Mouse (Mus musculus) ES-E14 (cell line): ENCODE results near the gene Dpp9. TPM values are rescaled to one million over a fixed set of nuclear protein-coding genes. Genes with fewer than 3 reads are reported as not detected.

Source experiments
- DNase-seq: peaks from one replicate; pipeline ENCODE4 v3.0.0-alpha.2; 2013; ENCODE audit warnings: low read depth, low spot score
- H3K27ac ChIP-seq: 2 replicates; pipeline ENCODE4 v1.5.1; 2012; ENCODE audit warnings: low read depth, mild to moderate bottlenecking, low read length, moderate library complexity, mixed read lengths; ENCODE audit not compliant: poor library complexity, insufficient read depth, severe bottlenecking
- H3K36me3 ChIP-seq: 2 replicates; pipeline ENCODE4 v1.6.1; 2012; ENCODE audit warnings: mild to moderate bottlenecking, low read length, moderate library complexity, mixed read lengths; ENCODE audit not compliant: control insufficient read depth, poor library complexity, insufficient read depth, severe bottlenecking
- H3K4me1 ChIP-seq, 2 experiments: fragments of 150-350 bp in 1 of 2; sonication (generic) in 1 of 2; 2 replicates each; pipeline ENCODE4 v1.6.1; 2012; ENCODE audit warnings: low read length in 2 of 2, mild to moderate bottlenecking in 1 of 2, mixed read lengths in 1 of 2; ENCODE audit not compliant: control insufficient read depth in 2 of 2, insufficient read depth in 2 of 2, poor library complexity in 1 of 2
- H3K4me3 ChIP-seq, 2 experiments: fragments of 150-350 bp in 1 of 2; sonication (generic) in 1 of 2; 2 replicates each; pipeline ENCODE4 v1.5.1; 2012; ENCODE audit warnings: low read length in 2 of 2, low read depth in 1 of 2, mild to moderate bottlenecking in 1 of 2, mixed read lengths in 1 of 2; ENCODE audit not compliant: insufficient read depth in 1 of 2, poor library complexity in 1 of 2, severe bottlenecking in 1 of 2
- H3K9ac ChIP-seq: 2 replicates; pipeline ENCODE4 v1.6.1; 2012; ENCODE audit warnings: low read depth, mild to moderate bottlenecking, low read length, mixed read lengths; ENCODE audit not compliant: poor library complexity, insufficient read depth, severe bottlenecking
- H3K9me3 ChIP-seq: fragments of 150-350 bp; sonication (generic); 2 replicates; pipeline ENCODE4 v1.6.1; 2012; ENCODE audit warnings: low read depth, mild to moderate bottlenecking, low read length; ENCODE audit not compliant: control insufficient read depth, insufficient read depth
- CHD2 ChIP-seq: IDR thresholded peaks from 2 replicates; pipeline ENCODE4 v1.6.1; 2014; ENCODE audit warnings: mild to moderate bottlenecking, low read depth, low read length, inconsistent platforms
- HCFC1 ChIP-seq: IDR thresholded peaks from 2 replicates; pipeline ENCODE4 v1.6.1; 2012; ENCODE audit warnings: low read length, inconsistent platforms, borderline replicate concordance; ENCODE audit not compliant: insufficient read depth
- MAFK ChIP-seq: IDR thresholded peaks from 2 replicates; pipeline ENCODE4 v1.6.1; 2014; ENCODE audit warnings: mild to moderate bottlenecking, low read depth, low read length, inconsistent platforms; ENCODE audit not compliant: insufficient read depth
- ZC3H11A ChIP-seq: IDR thresholded peaks from 2 replicates; pipeline ENCODE4 v1.6.1; 2012; ENCODE audit warnings: low read depth, mild to moderate bottlenecking, inconsistent platforms, low read length, borderline replicate concordance
- ZNF384 ChIP-seq: IDR thresholded peaks from 2 replicates; pipeline ENCODE4 v1.6.1; 2012; ENCODE audit warnings: low read depth, low read length, inconsistent platforms
- in situ Hi-C, 2 experiments: fragments of 600-800 bp; cut with MboI; formaldehyde crosslinking; loops; one replicate each; pipeline ENCODE4 v1.15.1; 2025; ENCODE audit warnings: low sequenced_read_pairs in 2 of 2, inconsistent platforms in 1 of 2; ENCODE audit not compliant: unreplicated experiment in 2 of 2
- total RNA-seq: library from RNA; depleted of rRNA; stranded (reverse); fragments of 300-350 nt; gene quantifications from 2 replicates; pipeline ENCODE4 v1.2.3, GENCODE M21; 2012

The Dpp9 gene
- total RNA-seq, 1 experiment, result 27.4 TPM

DNA sequence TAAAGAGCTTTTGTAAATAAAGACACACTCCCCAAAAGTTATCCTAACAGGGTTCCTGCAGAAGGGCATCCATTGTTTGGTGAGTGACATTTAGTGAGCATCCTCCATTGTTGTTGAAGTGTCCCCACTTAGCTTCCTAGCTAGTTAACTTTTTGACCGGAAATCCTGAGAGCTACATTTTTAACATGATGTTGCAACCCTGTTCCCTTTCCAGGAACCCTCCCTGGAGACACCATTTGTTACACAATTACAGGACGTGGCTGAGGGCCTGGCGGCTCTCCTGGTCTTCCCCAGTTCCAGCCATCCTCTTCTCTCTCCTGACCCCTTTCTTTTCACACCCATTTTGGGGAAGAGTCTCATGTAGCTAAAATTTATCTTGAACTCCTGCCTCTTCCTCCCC, 1.1 kb upstream of the Dpp9 start:
- H3K9me3 ChIP-seq, result no peaks in the 10 kb centered on the region
- H3K9ac ChIP-seq, result no peak overlapping the region; the same call in 1 of the 2 replicates
- TF ChIP-seq MAFK (no peak), ZNF384 (no peak), CHD2 (no peak), ZC3H11A (no peak), HCFC1 (no peak)
- no peak overlapping the region for H3K27ac ChIP-seq
- H3K4me3 ChIP-seq, result no peak overlapping the region
- no peak for DNase-seq
- H3K36me3 ChIP-seq, result no peaks in the 10 kb centered on the region; the same call in 1 of the 2 replicates
- in situ Hi-C loops, result no loop called here
- H3K4me1 ChIP-seq, result peaks cover 0 to 10% of the 10 kb centered on the region in 2 experiments; a peak in 1 of 4 replicates

- in situ Hi-C loops, result no loop called here
- no peak for DNase-seq
- Histone ChIP-seq H3K4me1 (peaks cover 0 to 7% of the 10 kb centered on the region in 2 experiments; a peak in 1 of 4 replicates), H3K9ac (peak overlapping the region; percentile 77), H3K4me3 (peak overlapping the region; percentile 80 to 93), H3K9me3 (no peaks in the 10 kb centered on the region), H3K27ac (no peak overlapping the region), H3K36me3 (no peaks in the 10 kb centered on the region; the same call in 1 of the 2 replicates)
- TF ChIP-seq HCFC1 (no peak), ZNF384 (no peak), CHD2 (no peak), ZC3H11A (no peak), MAFK (no peak)
Observed at GRCm38 (mm10) chr17:56219251-56219650, 546 bp upstream of the Dpp9 start.

DNA sequence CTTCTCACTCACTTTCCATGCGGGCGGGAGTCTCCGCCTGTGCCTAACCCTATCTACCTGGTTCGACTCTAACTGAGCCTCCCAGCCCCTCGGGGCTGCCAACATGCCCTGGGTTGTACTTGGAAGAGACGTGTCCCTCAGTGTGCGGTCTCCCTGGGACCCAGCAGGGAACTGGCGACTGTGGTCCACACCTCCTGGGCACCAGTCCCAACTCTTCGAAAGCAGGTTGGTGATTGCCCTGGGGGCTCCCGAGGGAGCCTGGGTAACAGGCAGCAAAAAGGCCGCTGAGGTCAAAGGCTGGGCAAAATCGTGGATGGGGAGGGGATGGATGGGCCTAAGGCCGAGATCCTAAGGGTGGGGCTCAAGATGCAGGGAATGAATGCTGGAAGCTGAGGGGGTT, 1.0 kb downstream of the Dpp9 start:
- Histone ChIP-seq H3K4me1 (peaks cover 0 to 7% of the 10 kb centered on the region in 2 experiments; a peak in 1 of 4 replicates), H3K27ac (no peak overlapping the region), H3K9me3 (no peaks in the 10 kb centered on the region), H3K4me3 (peak overlapping the region; percentile 80 to 93), H3K36me3 (no peaks in the 10 kb centered on the region; the same call in 1 of the 2 replicates), H3K9ac (peak overlapping the region; percentile 89)
- TF ChIP-seq CHD2 (no peak), HCFC1 (no peak), ZNF384 (no peak), MAFK (no peak), ZC3H11A (no peak)
- in situ Hi-C loops, result no loop called here
- no peak for DNase-seq

DNA sequence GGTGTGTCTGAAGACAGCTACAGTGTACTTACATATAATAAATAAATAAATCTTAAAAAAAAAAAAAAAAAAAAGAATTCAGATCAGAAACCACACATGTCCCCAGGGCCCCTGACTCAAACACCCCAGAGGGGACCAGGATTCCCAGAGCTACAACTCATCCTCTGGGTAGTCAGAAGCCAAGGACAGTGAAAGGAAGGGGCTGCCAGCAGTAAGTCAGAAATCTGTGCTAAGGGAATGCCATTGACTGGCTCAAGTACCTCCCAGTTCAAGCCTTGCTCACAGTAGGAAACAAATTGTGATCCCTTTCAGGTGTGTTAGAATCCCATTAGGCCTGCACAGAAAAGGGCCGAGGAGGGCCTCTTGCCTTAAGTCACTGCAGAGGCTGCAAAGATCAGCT, 4.5 kb downstream of the Dpp9 start:
- in situ Hi-C loops, result no loop called here
- Histone ChIP-seq H3K36me3 (peaks cover 22% of the 10 kb centered on the region), H3K9me3 (no peaks in the 10 kb centered on the region)

GRCm38 (mm10) chr17:56212676-56213075, 6.0 kb downstream of the Dpp9 start:
- Histone ChIP-seq H3K4me1 (peaks cover 0 to 6% of the 10 kb centered on the region in 2 experiments; a peak in 1 of 4 replicates), H3K27ac (no peak overlapping the region; the same call in 1 of the 2 replicates), H3K4me3 (no peak overlapping the region), H3K36me3 (peaks cover 33% of the 10 kb centered on the region), H3K9ac (no peak overlapping the region), H3K9me3 (no peaks in the 10 kb centered on the region)
- TF ChIP-seq HCFC1, result no peak
- TF ChIP-seq MAFK, result no peak
- TF ChIP-seq ZC3H11A, result no peak
- TF ChIP-seq CHD2, result no peak
- TF ChIP-seq ZNF384, result no peak
- in situ Hi-C loops, result no loop called here
- DNase-seq, result no peak

More for the DNA sequence above, 4.5 kb downstream of the Dpp9 start:
- TF ChIP-seq CHD2 (no peak), ZC3H11A (no peak), HCFC1 (no peak)
- peaks cover 0 to 9% of the 10 kb centered on the region in 2 experiments; a peak in 1 of 4 replicates for H3K4me1 ChIP-seq
- H3K27ac ChIP-seq, result no peak overlapping the region
- H3K4me3 ChIP-seq, result no peak overlapping the region
- no peak overlapping the region for H3K9ac ChIP-seq
- no peak for DNase-seq
